Mouse (Mus musculus): Measurements from ENCODE around the gene Ercc8.

The Ercc8 gene

DNA sequence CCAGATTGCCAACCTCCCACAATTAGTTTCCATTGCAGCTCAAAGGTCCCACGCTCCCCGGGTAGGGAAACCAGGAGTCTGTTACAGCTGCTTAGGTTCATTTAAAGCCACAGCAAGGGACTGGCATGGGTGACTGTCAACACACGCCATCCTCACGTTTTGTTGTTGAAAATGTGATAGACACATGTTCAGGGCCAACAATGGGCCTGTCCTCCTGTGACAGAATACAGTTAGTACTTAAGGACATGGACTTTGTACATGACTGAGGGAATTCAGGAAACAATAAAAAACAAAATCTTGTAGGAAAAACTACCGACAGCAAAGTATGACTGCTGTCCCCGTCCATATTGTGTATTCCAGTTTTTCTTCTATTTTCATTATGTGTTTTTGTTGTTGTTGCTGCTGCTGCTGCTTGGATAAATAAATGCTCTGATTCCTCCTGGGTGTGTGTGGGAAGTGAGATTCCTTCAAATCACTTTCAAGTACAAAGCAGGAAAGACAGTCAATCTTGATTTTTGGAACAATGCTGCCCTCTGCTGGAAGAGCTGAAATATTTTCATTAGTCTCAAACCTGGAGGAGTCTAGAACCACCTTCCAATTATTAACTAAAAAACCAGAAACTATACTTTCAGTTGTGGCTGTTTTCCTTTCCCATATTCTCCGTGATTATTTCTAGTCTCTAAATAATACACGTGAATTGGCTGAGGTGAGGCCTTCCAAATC, 5.7 kb upstream of the Ercc8 start:
- in situ Hi-C loops (cut with MboI; ENCODE audit: low sequenced_read_pairs), result loop anchor here (25.0 kb wide), 1 partner anchor 1059 kb away; no protein-coding TSS in a partner anchor

GRCm38 (mm10) chr13:108157156-108157555, 1.4 kb upstream of the Ercc8 start:
- in situ Hi-C loops (cut with MboI; ENCODE audit: low sequenced_read_pairs), result loop anchor here (25.0 kb wide), 1 partner anchor 1055 kb away; no protein-coding TSS in a partner anchor

- in situ Hi-C loops (cut with MboI; ENCODE audit: low sequenced_read_pairs), result loop anchor here (25.0 kb wide), 1 partner anchor 1054 kb away; no protein-coding TSS in a partner anchor
Measured at GRCm38 (mm10) chr13:108157732-108158464, 633 bp upstream of the Ercc8 start.

GRCm38 (mm10) chr13:108159241-108159575, 677 bp downstream of the Ercc8 start:
- in situ Hi-C loops (cut with MboI; ENCODE audit: low sequenced_read_pairs), result loop anchor here (25.0 kb wide), 1 partner anchor 1053 kb away; no protein-coding TSS in a partner anchor

DNA sequence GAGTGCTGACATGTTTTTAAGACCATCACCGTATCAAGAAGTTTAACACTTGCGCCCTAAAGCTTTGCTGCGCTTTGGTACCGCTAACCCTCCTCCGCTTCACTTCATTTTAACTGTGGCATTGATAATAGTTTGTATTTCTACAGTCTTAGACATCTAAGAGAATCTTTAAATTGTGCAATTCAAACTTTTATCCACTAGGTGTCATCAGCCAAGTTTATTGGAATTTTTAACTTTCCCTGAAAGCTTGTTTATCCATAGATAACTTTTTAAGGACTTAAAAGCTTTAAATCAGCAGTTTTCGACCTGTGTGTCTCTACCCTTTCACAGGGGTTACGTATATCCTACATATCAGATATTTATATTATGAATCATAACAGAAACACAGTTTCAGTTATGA, 1.4 kb downstream of the Ercc8 start:
- in situ Hi-C loops (cut with MboI; ENCODE audit: low sequenced_read_pairs), result loop anchor here (25.0 kb wide), 1 partner anchor 1052 kb away; no protein-coding TSS in a partner anchor

GRCm38 (mm10) chr13:108163912-108164311, 5.4 kb downstream of the Ercc8 start:
- in situ Hi-C loops (cut with MboI; ENCODE audit: low sequenced_read_pairs), result loop anchor here (25.0 kb wide), 1 partner anchor 1048 kb away; no protein-coding TSS in a partner anchor

DNA sequence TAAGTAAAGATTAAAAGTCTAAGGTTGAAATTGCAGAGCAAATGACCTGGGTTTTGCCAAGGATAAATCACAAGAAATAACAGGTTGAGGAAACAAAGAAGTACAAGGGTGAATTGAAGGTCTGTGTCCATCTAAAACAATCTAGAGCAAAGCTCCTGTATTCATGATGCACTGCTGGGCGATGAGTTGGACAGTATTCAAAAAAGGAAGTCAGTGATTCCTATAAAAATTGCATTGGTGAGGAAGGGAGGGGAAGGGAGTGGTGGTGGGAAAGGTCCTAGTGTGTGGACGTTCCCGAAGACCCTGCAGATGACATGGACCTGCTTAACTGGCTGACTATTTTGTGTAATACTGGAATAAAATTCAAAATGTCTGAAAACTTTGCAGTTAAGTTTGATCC, 6.1 kb downstream of the Ercc8 start:
- in situ Hi-C loops (cut with MboI; ENCODE audit: low sequenced_read_pairs), result loop anchor here (25.0 kb wide), 1 partner anchor 1048 kb away; no protein-coding TSS in a partner anchor

GRCm38 (mm10) chr13:108170002-108170401, 11.5 kb downstream of the Ercc8 start:
- in situ Hi-C loops (cut with MboI; ENCODE audit: low sequenced_read_pairs), result loop anchor here (25.0 kb wide), 1 partner anchor 1042 kb away; no protein-coding TSS in a partner anchor

DNA sequence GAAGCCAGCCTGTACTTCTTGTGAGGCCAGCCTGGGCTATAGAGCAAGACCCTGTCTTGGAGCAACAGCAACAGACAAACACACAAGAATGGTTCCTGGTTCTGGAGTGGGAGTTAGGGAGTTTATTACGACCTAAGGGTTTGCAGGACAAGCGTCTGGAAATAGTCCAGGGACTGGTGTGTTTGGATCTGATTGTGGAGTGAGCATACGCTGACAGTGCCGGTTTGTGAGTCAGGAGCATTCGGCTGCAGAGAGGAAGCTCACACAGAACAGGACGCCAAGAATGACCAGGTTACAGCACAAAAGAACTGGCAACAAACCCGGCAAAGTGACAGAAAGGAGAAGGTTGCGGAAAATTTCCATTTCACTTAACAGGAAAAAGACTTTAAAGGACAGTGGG, 12.0 kb downstream of the Ercc8 start:
- in situ Hi-C loops (cut with MboI; ENCODE audit: low sequenced_read_pairs), result loop anchor here (25.0 kb wide), 1 partner anchor 1042 kb away; no protein-coding TSS in a partner anchor

DNA sequence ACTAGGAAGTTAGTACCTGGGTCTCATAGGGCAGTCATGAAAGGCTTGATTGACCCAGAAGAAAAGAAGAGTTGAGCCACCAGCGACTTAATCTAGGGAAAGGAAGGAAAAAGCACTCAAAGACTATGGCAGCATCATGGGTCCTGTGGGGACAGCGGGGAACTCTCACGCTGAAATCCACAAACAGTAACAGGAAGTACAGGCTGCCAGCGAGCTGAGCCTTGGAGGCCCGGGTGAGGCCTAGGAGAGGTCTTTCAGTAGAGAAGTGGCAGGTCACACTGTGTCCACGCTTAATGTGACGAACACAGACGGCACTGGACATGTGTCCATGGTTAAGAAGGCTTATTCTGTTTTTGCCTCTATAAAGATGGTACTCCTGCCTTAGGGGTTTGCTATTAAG, 21.1 kb downstream of the Ercc8 start:
- in situ Hi-C loops (cut with MboI; ENCODE audit: low sequenced_read_pairs), result no loop called here

GRCm38 (mm10) chr13:108180821-108181220, 22.3 kb downstream of the Ercc8 start:
- in situ Hi-C loops (cut with MboI; ENCODE audit: low sequenced_read_pairs), result no loop called here

DNA sequence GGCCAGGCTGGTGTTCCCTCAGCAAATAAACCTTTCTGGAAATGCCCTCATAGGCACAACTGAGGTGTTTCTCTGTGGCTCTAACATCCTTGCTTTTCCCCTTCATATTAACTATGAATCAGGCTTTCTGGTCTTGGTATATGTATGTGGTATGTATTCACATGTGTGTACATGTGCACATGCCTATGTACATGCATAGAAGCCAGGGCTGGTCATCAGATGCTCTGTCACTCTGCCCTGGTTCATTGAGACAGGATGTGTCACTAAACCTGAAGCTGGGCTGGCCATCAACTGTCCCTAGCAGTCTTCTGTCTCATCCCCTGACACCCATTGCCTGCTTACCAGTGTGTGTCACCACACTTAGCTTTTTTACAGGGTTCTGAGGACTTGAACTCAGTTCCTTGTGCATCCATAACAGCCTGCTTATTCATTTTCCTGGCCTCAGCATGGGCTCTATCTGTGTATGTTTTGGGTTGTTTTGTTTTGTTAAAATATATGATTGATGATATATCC, 26.3 kb downstream of the Ercc8 start:
- in situ Hi-C loops (cut with MboI; ENCODE audit: low sequenced_read_pairs), result no loop called here

GRCm38 (mm10) chr13:108185530-108185929, 27.0 kb downstream of the Ercc8 start:
- in situ Hi-C loops (cut with MboI; ENCODE audit: low sequenced_read_pairs), result no loop called here

DNA sequence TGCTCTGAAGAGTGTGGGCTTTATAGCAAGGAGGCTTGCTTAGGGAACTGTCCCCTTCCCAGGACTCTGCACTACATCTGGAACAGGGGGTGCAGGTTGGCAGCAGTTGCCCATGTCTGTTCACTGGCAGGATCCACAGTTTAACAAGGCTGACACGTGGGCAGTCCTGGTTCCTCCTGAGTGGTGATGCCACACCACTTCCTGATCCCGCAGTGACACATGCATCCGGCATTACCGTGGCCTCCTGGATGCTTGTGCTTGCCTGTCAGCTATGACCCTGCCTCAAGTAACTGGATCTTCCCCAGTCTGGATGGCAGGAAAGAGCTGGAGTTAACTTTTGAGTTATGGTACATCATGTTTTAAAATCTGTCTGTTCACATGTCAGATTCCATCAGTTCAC, 29.5 kb downstream of the Ercc8 start:
- in situ Hi-C loops (cut with MboI; ENCODE audit: low sequenced_read_pairs), result no loop called here

- in situ Hi-C loops (cut with MboI; ENCODE audit: low sequenced_read_pairs), result loop anchor here (10.0 kb wide), 1 partner anchor 124 kb away; the partner anchor contains the start of gene Depdc1b
Measured at GRCm38 (mm10) chr13:108191074-108191720, 32.7 kb downstream of the Ercc8 start.

- in situ Hi-C loops (cut with MboI; ENCODE audit: low sequenced_read_pairs), result loop anchor here (10.0 kb wide), 1 partner anchor 119 kb away; the partner anchor contains the start of gene Depdc1b
Measured at GRCm38 (mm10) chr13:108195474-108195873, 36.9 kb downstream of the Ercc8 start.

DNA sequence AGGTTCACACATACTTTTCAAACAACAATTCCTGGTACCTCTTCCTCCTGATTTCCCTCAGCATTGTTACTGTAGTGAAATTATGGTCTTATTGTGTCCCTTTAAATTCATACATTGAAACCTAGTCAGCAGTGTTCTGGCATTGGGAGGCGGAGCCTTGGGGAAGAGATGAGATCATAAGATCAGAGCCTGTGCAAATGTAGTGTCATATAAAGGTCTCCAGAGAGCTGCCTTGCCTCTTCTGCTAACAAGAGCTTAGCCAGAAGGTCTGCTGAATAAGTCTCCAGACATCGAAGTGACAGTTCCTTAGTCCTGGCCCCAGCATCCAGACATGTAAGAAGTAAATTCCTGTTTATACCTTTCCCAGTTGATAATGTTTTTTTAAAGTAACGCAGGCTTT, 46.3 kb downstream of the Ercc8 start:
- in situ Hi-C loops (cut with MboI; ENCODE audit: low sequenced_read_pairs), result no loop called here

DNA sequence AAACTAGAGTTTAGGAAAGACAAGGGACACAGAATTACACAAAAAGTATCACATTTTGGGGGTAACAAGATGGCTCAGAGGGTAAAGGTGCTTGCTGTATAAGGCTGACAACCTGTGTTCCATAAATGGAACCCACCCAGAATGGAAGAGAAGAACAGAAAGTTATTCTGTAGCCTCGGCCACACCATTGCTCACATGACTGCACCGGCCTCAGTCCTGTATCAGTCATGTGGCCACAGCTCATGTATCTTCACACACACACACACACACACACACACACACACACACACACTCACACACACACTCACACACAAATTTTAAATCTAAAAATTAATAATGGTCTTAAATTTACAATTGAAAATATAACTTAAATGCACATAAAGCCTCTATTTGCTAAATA, 48.9 kb downstream of the Ercc8 start:
- in situ Hi-C loops (cut with MboI; ENCODE audit: low sequenced_read_pairs), result no loop called here

- in situ Hi-C loops (cut with MboI; ENCODE audit: low sequenced_read_pairs), result no loop called here
Measured at GRCm38 (mm10) chr13:108208090-108208489, 49.6 kb downstream of the Ercc8 start.

GRCm38 (mm10) chr13:108210960-108211359, 52.4 kb downstream of the Ercc8 start:
- in situ Hi-C loops (cut with MboI; ENCODE audit: low sequenced_read_pairs), result no loop called here
